ENCODE assay signal across 8 mouse cellular contexts in genomic region chr12:100604540-100604939, GRCm38 (mm10).
DNase-seq lines count a peak whose midpoint lies in the region; ATAC-seq and TF ChIP-seq lines count a peak whose summit lies in the region.

No protein-coding gene starts in this region.

- no peak overlapping the region for H3K4me3 ChIP-seq in testis, adult 2 months (ENCODE audit: control insufficient read depth, low read depth, low read length)
- H3K4me3 ChIP-seq in bone marrow, adult 2 months (replicated peaks; ENCODE audit: control insufficient read depth, low read depth, low read length), result no peak overlapping the region
- H3K4me3 ChIP-seq in hindbrain, embryonic 15.5 days, result no peak overlapping the region
- H3K4me3 ChIP-seq in liver, adult 2 months (ENCODE audit: insufficient read depth, low read depth, low read length), result no peak overlapping the region
- H3K4me3 ChIP-seq in midbrain, embryonic 16.5 days (ENCODE audit: low read depth, low read length), result no peak overlapping the region

- no peak overlapping the region for H3K27ac ChIP-seq in testis, adult 2 months (ENCODE audit: control insufficient read depth, insufficient read depth, low read depth, low read length)
- H3K27ac ChIP-seq in bone marrow, adult 2 months (ENCODE audit: control insufficient read depth, insufficient read depth, low read depth, low read length, poor library complexity), result no peak overlapping the region
- no peak overlapping the region for H3K27ac ChIP-seq in hindbrain, embryonic 15.5 days (replicated peaks)
- no peak overlapping the region for H3K27ac ChIP-seq in liver, adult 2 months (replicated peaks; ENCODE audit: insufficient read depth, low read depth, low read length)
- no peak overlapping the region for H3K27ac ChIP-seq in midbrain, embryonic 16.5 days (ENCODE audit: low read length)

- H3K9me3 ChIP-seq in hindbrain, embryonic 15.5 days, result no peaks in the 10 kb centered on the region
- no peaks in the 10 kb centered on the region for H3K9me3 ChIP-seq in midbrain, embryonic 16.5 days (replicated peaks; ENCODE audit: control insufficient read depth, low read length, poor library complexity, severe bottlenecking)

- no peak overlapping the region for H3K9ac ChIP-seq in hindbrain, embryonic 15.5 days
- H3K9ac ChIP-seq in liver, adult 2 months (ENCODE audit: low read depth, low read length), result no peak overlapping the region
- no peak overlapping the region for H3K9ac ChIP-seq in midbrain, embryonic 16.5 days (ENCODE audit: low read depth, low read length)

- no peak overlapping the region for H3K4me2 ChIP-seq in hindbrain, embryonic 15.5 days
- H3K4me2 ChIP-seq in midbrain, embryonic 16.5 days (ENCODE audit: low read length), result no peak overlapping the region

- H3K27me3 ChIP-seq in testis, adult 2 months (ENCODE audit: control insufficient read depth, insufficient read depth, low read length), result no peaks in the 10 kb centered on the region
- H3K27me3 ChIP-seq in hindbrain, embryonic 15.5 days, result no peaks in the 10 kb centered on the region
- no peaks in the 10 kb centered on the region for H3K27me3 ChIP-seq in liver, adult 2 months (ENCODE audit: control insufficient read depth, insufficient read depth, low read length)
- no peaks in the 10 kb centered on the region for H3K27me3 ChIP-seq in midbrain, embryonic 16.5 days (ENCODE audit: control insufficient read depth, insufficient read depth, low read depth, low read length)

- TF ChIP-seq CTCF in testis, adult 2 months (IDR thresholded peaks at IDR 0.05; ENCODE audit: control insufficient read depth, insufficient read depth, insufficient replicate concordance, low read depth, low read length), result peak; percentile 74; the same call in 1 of the 2 replicates
- peak; percentile 92 for TF ChIP-seq CTCF in bone marrow, adult 2 months (IDR thresholded peaks at IDR 0.05; ENCODE audit: control insufficient read depth, insufficient read depth, low read length)
- peak; percentile 82 for TF ChIP-seq CTCF in liver, adult 2 months (IDR thresholded peaks at IDR 0.05; ENCODE audit: low read depth, low read length)

- no peak for DNase-seq in testis, postnatal 10 days (ENCODE audit: low spot score)
- DNase-seq in liver, adult 2 months (ENCODE audit: extremely low read depth, low read depth, low spot score), result peak; percentile 45
- peak; percentile 26 to 46 for DNase-seq in thymus, postnatal 36 days

- H3K36me3 ChIP-seq in testis, adult 2 months (ENCODE audit: control insufficient read depth, insufficient read depth, low read length), result no peaks in the 10 kb centered on the region
- no peaks in the 10 kb centered on the region for H3K36me3 ChIP-seq in hindbrain, embryonic 15.5 days
- H3K36me3 ChIP-seq in liver, adult 2 months (ENCODE audit: control insufficient read depth, insufficient read depth, low read length), result no peaks in the 10 kb centered on the region
- no peaks in the 10 kb centered on the region for H3K36me3 ChIP-seq in midbrain, embryonic 16.5 days (ENCODE audit: control insufficient read depth, insufficient read depth, low read length)

- 0% methylated on average over 1 of the region's 1 CpGs for WGBS in bone marrow, adult 2 months
- WGBS in hindbrain, embryonic 15.5 days, result 0% methylated on average over 1 of the region's 1 CpGs
- 0% methylated on average over 1 of the region's 1 CpGs for WGBS in liver, adult 2 months
- WGBS in midbrain, embryonic 16.5 days, result 0% methylated on average over 1 of the region's 1 CpGs

- TF ChIP-seq POLR2A in testis, adult 2 months (IDR thresholded peaks at IDR 0.05; ENCODE audit: control insufficient read depth, low read depth, low read length), result no peak
- TF ChIP-seq POLR2A in bone marrow, adult 2 months (IDR thresholded peaks at IDR 0.05; ENCODE audit: borderline replicate concordance, control insufficient read depth, low read depth, low read length), result no peak
- TF ChIP-seq POLR2A in liver, adult 2 months (IDR thresholded peaks at IDR 0.05; ENCODE audit: extremely low read depth, insufficient read depth, low read length), result no peak

- ATAC-seq in erythroid progenitor cell, adult 5-6 weeks (replicated peaks; ENCODE audit: low FRiP score, poor library complexity, severe bottlenecking), result peak; percentile 68
- ATAC-seq in hindbrain, embryonic 15.5 days (ENCODE audit: low FRiP score, low read depth), result peak; percentile 68; the same call in 1 of the 2 replicates
- ATAC-seq in midbrain, embryonic 16.5 days, result peak; percentile 89; the same call in 1 of the 2 replicates

- no peaks in the 10 kb centered on the region for H3K79me2 ChIP-seq in liver, adult 2 months (ENCODE audit: control insufficient read depth, insufficient read depth, low read length)

- no peaks in the 10 kb centered on the region for H3K4me1 ChIP-seq in testis, adult 2 months (ENCODE audit: control insufficient read depth, insufficient read depth, low read length)
- no peaks in the 10 kb centered on the region for H3K4me1 ChIP-seq in bone marrow, adult 2 months (ENCODE audit: control insufficient read depth, insufficient read depth, low read length)
- no peaks in the 10 kb centered on the region for H3K4me1 ChIP-seq in hindbrain, embryonic 15.5 days (replicated peaks)
- no peaks in the 10 kb centered on the region for H3K4me1 ChIP-seq in liver, adult 2 months (ENCODE audit: control insufficient read depth, insufficient read depth, low read length)
- H3K4me1 ChIP-seq in midbrain, embryonic 16.5 days (ENCODE audit: control insufficient read depth, insufficient read depth, low read length), result no peaks in the 10 kb centered on the region
